In the genomic region with DNA sequence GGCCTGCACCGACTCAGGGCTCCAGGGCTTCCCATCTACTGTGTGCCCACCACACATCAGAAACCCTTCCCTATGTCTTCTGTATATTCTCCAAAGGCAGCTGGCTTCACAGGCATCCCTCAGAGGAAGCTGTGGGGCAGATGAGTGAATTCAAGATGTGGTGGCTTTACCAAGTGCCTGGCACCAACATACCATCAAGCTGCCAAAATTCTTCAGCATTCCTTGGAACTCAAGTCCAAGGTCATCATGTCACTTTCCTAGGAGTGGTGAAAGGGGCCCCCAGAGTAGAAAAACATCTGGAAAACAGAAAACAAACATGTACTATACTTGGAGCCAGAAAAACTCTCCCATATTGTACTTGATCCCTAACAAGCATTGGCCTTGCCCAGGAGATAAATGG, we compare ENCODE assay signal across 30 mouse cellular contexts. TPM values are rescaled to one million over a fixed set of nuclear protein-coding genes. Genes with fewer than 3 reads are reported as not detected.
DNase-seq lines count a peak whose midpoint lies in the region; ATAC-seq and TF ChIP-seq lines count a peak whose summit lies in the region.
"Had no signal": no experiment of that assay in that cellular context is flagged by ENCODE, and none has a peak within 500 bp of the region (broad histone marks: within the 10 kb centered on the region; RNA-seq: fewer than 3 reads in every experiment).

No protein-coding gene starts in this region.

- peak; percentile 9 for DNase-seq in adrenal gland, postnatal 14 days
- DNase-seq in adrenal gland, adult 8-10 months: no peak
- DNase-seq in kidney, adult 2 months: peak; percentile 30
- DNase-seq in kidney, postnatal 25 days: no peak
- DNase-seq in embryonic facial prominence, embryonic 14.5 days (ENCODE audit: low spot score): peak; percentile 53
- DNase-seq in layer of hippocampus, adult 11-12 months (ENCODE audit: low spot score): no peak
- DNase-seq: adrenal gland, postnatal 25 days; cerebellum, adult 11-12 months; cerebellum, adult 8-10 months; cerebellum, postnatal 10 days; cerebellum, postnatal 36 days; embryo, embryonic 11 days; gastrocnemius, postnatal 14 days; heart, adult 18-20 months; heart, postnatal 14 days; heart, postnatal 4 days; kidney, adult 18-20 months had no signal

- no peak for ATAC-seq in embryonic facial prominence, embryonic 14.5 days (ENCODE audit: low read depth)
- ATAC-seq: activated CD4-positive, CD25-positive, alpha-beta regulatory T cell, adult 4 months; CD4-positive, CD25-positive, alpha-beta regulatory T cell, adult 4 months; forebrain, embryonic 15.5 days; hindbrain, postnatal 0 days; inflammation-experienced regulatory T-cells, adult 6 months; intestine, embryonic 16.5 days had no signal

- no peak for TF ChIP-seq CTCF in kidney, adult 2 months (conservative IDR thresholded peaks at IDR 0.05; ENCODE audit: insufficient read depth, insufficient read length, low read depth, low read length)

- H3K4me1 ChIP-seq in kidney, adult 2 months (ENCODE audit: control insufficient read depth, insufficient read depth, low read length): no peaks in the 10 kb centered on the region
- peaks cover 7% of the 10 kb centered on the region; the same call in 1 of the 2 replicates for H3K4me1 ChIP-seq in embryonic facial prominence, embryonic 14.5 days (ENCODE audit: control insufficient read depth, insufficient read depth, low read length)
- H3K4me1 ChIP-seq: forebrain, embryonic 12.5 days; forebrain, embryonic 15.5 days; heart, embryonic 10.5 days; heart, embryonic 13.5 days had no signal

- WGBS in kidney, adult 2 months: 94% methylated on average over 1 of the region's 1 CpGs
- WGBS in embryonic facial prominence, embryonic 14.5 days: 84% methylated on average over 1 of the region's 1 CpGs

- no peaks in the 10 kb centered on the region for H3K9me3 ChIP-seq in embryonic facial prominence, embryonic 14.5 days (ENCODE audit: control insufficient read depth, low read length)
- H3K9me3 ChIP-seq: forebrain, embryonic 12.5 days; forebrain, embryonic 15.5 days; heart, embryonic 10.5 days; heart, embryonic 13.5 days had no signal

- no peaks in the 10 kb centered on the region for H3K27me3 ChIP-seq in kidney, adult 2 months (replicated peaks; ENCODE audit: control insufficient read depth, insufficient read depth, low read length)
- H3K27me3 ChIP-seq in embryonic facial prominence, embryonic 14.5 days (replicated peaks; ENCODE audit: control insufficient read depth, insufficient read depth, low read length): no peaks in the 10 kb centered on the region
- H3K27me3 ChIP-seq: forebrain, embryonic 12.5 days; forebrain, embryonic 15.5 days; heart, embryonic 13.5 days had no signal

- TF ChIP-seq POLR2A in kidney, adult 2 months (IDR thresholded peaks at IDR 0.05; ENCODE audit: low read depth, low read length): no peak

- H3K4me3 ChIP-seq in kidney, adult 2 months (ENCODE audit: insufficient read depth, low read depth, low read length): no peak overlapping the region
- H3K4me3 ChIP-seq in embryonic facial prominence, embryonic 14.5 days (ENCODE audit: low read depth, low read length): no peak overlapping the region
- H3K4me3 ChIP-seq: erythroblast, embryonic 14.5 days; forebrain, embryonic 12.5 days; forebrain, embryonic 15.5 days; heart, embryonic 10.5 days; heart, embryonic 13.5 days had no signal

- no peak overlapping the region for H3K27ac ChIP-seq in kidney, adult 2 months (ENCODE audit: insufficient read depth, low read depth, low read length)
- H3K27ac ChIP-seq in embryonic facial prominence, embryonic 14.5 days (replicated peaks; ENCODE audit: low read depth, low read length): no peak overlapping the region
- H3K27ac ChIP-seq: forebrain, embryonic 12.5 days; forebrain, embryonic 15.5 days; heart, embryonic 10.5 days; heart, embryonic 13.5 days; hindbrain, embryonic 14.5 days; hindbrain, postnatal 0 days had no signal

- H3K36me3 ChIP-seq in kidney, adult 2 months (ENCODE audit: control insufficient read depth, insufficient read depth, low read length): no peaks in the 10 kb centered on the region
- H3K36me3 ChIP-seq in embryonic facial prominence, embryonic 14.5 days (ENCODE audit: control insufficient read depth, insufficient read depth, low read length): no peaks in the 10 kb centered on the region
- H3K36me3 ChIP-seq: forebrain, embryonic 12.5 days; forebrain, embryonic 15.5 days; heart, embryonic 10.5 days; heart, embryonic 13.5 days had no signal

- H3K4me2 ChIP-seq in embryonic facial prominence, embryonic 14.5 days (ENCODE audit: low read depth, low read length): no peak overlapping the region
- H3K4me2 ChIP-seq: forebrain, embryonic 12.5 days; forebrain, embryonic 15.5 days; heart, embryonic 13.5 days; hindbrain, embryonic 14.5 days had no signal

- no peak overlapping the region for H3K9ac ChIP-seq in embryonic facial prominence, embryonic 14.5 days (ENCODE audit: low read depth, low read length)
- H3K9ac ChIP-seq: forebrain, embryonic 12.5 days; forebrain, embryonic 15.5 days; heart, embryonic 13.5 days; hindbrain, embryonic 14.5 days had no signal

RNA-seq across cellular contexts. Expression of gene Ssu2, which starts 28.5 kb away (rescaled TPM):
- 4.5 and 4.8 TPM in 2 replicates for total RNA-seq in adrenal gland, postnatal 14 days (2021)
- total RNA-seq in adrenal gland, adult 8-10 months (2022): 1 to 10 TPM; 1.0 to 7.3 (median 2.4) TPM
- 2.2 and 3.6 TPM in 2 replicates for polyA plus RNA-seq in kidney, adult 2 months (2012; rRNA removed)
- 3.0 and 3.3 TPM in 2 replicates for polyA plus RNA-seq in embryonic facial prominence, embryonic 14.5 days (2014; fragmentation: Nextera tagmentation; extraction: Ambion mirVana)
- total RNA-seq: MEL had no signal
- polyA plus RNA-seq: activated CD4-positive, CD25-positive, alpha-beta regulatory T cell, adult 4 months; C2C12; CD4-positive, CD25-positive, alpha-beta regulatory T cell, adult 4 months; erythroblast, embryonic 14.5 days; hindbrain, embryonic 14.5 days; inflammation-experienced regulatory T-cells, adult 6 months had no signal

Comparison
In these comparisons a context has a peak if more than half of its experiments do, and no peak if none do; other contexts are left out.
1. DNase-seq: peak in adrenal gland, postnatal 14 days (single experiment), kidney, adult 2 months (single experiment) and embryonic facial prominence, embryonic 14.5 days (single experiment); none in adrenal gland, adult 8-10 months (single experiment), kidney, postnatal 25 days (0 of 2) and layer of hippocampus, adult 11-12 months (single experiment).